ENCODE assay signal across 8 mouse cellular contexts in genomic region chr10:124349300-124349699, GRCm38 (mm10).
DNase-seq lines count a peak whose midpoint lies in the region; ATAC-seq and TF ChIP-seq lines count a peak whose summit lies in the region.

No protein-coding gene starts in this region.

- ATAC-seq in erythroblast, adult 5-6 weeks (replicated peaks; ENCODE audit: low FRiP score, poor library complexity, severe bottlenecking): no peak
- ATAC-seq in liver, embryonic 11.5 days (replicated peaks; ENCODE audit: low FRiP score): no peak

- H3K27me3 ChIP-seq in liver, embryonic 11.5 days (replicated peaks; ENCODE audit: control insufficient read depth, insufficient read depth, low read length): no peaks in the 10 kb centered on the region

- H3K4me2 ChIP-seq in liver, embryonic 11.5 days: no peak overlapping the region

- no peak overlapping the region for H3K4me3 ChIP-seq in liver, embryonic 11.5 days (ENCODE audit: low read depth, low read length)

- no peak for TF ChIP-seq CTCF in brain, embryonic 14.5 days (IDR thresholded peaks at IDR 0.05; ENCODE audit: borderline replicate concordance, extremely low read depth, insufficient read depth, insufficient read length)

- intact Hi-C loops in heart, postnatal 36 days (cut with DNase I): no loop called here

- H3K4me1 ChIP-seq in liver, embryonic 11.5 days (replicated peaks; ENCODE audit: control insufficient read depth, insufficient read depth, low read length): no peaks in the 10 kb centered on the region

- peak; percentile 76 for DNase-seq in kidney, postnatal 10 days
- DNase-seq in kidney, adult 18-20 months: no peak
- peak; percentile 98 for DNase-seq in MN1 (ENCODE audit: low spot score)
- DNase-seq in brain, embryonic 14.5 days (ENCODE audit: low read depth): peak; percentile 73
- peak; percentile 6 to 18 for DNase-seq in heart, postnatal 36 days
- no peak for DNase-seq in thymus, postnatal 14 days
- DNase-seq in liver, embryonic 11.5 days (ENCODE audit: low spot score): no peak

- H3K9ac ChIP-seq in liver, embryonic 11.5 days (ENCODE audit: low read depth, low read length): no peak overlapping the region

- H3K36me3 ChIP-seq in liver, embryonic 11.5 days (ENCODE audit: control insufficient read depth, insufficient read depth, low read length): no peaks in the 10 kb centered on the region

- no peaks in the 10 kb centered on the region for H3K9me3 ChIP-seq in liver, embryonic 11.5 days (ENCODE audit: control insufficient read depth, low read length)

- TF ChIP-seq POLR2A in brain, embryonic 14.5 days (IDR thresholded peaks at IDR 0.05; ENCODE audit: borderline replicate concordance, extremely low read depth, insufficient read depth, insufficient read length, poor library complexity, severe bottlenecking): no peak

- no peak overlapping the region for H3K27ac ChIP-seq in liver, embryonic 11.5 days (ENCODE audit: low read depth, low read length)

- WGBS in liver, embryonic 11.5 days: 56% methylated on average over 2 of the region's 2 CpGs

Comparison
In these comparisons a context has a peak if more than half of its experiments do, and no peak if none do; other contexts are left out.
1. DNase-seq: peak in kidney, postnatal 10 days (single experiment), MN1 (single experiment), brain, embryonic 14.5 days (single experiment) and heart, postnatal 36 days (2 of 2); none in kidney, adult 18-20 months (single experiment), thymus, postnatal 14 days (single experiment) and liver, embryonic 11.5 days (single experiment).